Mouse (Mus musculus): ENCODE measurements around the gene Mafb.

Gene Mafb

DNA sequence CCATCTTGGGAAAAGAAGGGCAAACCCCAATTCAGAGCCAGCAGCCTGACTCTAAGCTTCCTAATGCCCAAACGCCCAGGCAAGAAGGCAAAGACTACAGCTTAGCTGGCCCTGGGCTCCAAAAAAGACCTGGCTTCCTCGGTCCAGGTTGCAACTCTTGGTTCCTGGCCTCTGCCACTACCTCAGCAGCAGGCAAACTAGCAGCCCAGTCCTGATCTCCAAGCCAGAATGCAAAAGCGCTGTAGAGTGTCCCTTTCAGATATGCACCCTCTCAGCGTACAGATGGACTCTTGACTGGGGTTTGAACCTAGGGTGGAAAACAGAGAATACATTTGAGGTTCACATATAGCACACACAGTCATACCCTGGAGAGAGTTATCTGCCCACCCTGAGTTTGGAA lies 3.7 kb downstream of the Mafb start:
- peak; percentile 88 for DNase-seq

DNA sequence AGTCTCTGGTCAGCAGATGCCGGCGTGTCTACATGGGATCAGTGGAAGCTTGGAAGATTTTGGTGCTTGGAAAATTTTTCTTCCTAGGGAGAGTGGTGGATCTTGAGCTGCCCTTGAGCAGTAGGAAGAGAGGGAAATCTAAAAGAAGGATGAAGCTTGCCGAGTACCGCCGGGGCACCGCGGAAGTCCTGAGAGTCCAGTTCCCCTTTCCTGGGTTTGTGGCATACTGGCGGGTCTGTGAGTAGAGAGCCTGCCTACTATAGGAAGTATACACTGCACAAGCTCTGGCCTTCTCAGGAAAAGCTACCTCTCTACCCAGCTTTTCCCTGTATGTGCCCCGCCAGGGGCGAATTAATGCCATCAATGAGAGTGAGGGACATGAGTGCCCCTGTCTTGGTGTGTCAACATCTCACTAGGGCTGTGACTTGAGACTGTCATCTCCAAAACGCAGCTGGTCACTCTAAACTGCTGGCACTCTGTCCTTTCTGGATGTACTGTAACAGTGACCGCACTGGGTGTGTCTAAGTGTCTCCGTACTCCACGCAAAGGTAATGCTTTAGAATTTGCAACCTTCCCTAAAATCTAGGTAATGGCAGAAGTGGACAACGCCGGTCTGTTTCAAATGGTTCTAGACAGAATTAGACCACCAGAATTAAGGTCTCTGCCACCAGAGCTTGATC lies 5.3 kb downstream of the Mafb start:
- peak; percentile 95 for DNase-seq

DNA sequence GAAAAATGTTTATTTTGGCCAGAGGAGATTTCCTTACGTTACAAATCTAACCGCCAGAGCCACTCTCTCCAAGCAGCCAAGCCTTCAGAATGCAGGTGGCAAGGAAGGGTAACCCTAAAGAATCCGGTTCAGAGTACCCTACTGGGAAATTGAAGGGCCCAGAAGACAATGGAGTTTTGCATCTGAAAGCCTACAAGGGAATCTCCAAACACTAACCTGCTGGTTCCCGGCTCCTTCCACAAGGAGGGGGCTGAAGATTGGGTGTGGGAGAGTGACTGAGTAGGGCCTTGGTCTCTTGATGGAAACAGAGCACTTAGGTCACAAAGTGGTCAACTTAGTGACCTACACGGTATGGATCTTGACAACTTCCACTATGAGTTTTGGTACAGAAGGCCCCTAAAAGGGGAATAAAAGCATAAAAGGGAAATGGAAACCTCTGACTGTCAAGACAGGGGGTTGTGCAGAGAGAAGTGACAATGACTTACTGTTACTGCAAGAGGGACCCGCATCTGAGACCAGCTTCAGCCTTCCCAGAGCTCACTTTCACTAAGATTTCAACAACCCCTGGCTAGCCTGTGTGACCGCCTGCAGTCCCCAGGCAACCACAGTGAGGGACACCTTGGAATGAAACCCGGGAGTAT lies 6.5 kb downstream of the Mafb start:
- DNase-seq: peak; percentile 89

DNA sequence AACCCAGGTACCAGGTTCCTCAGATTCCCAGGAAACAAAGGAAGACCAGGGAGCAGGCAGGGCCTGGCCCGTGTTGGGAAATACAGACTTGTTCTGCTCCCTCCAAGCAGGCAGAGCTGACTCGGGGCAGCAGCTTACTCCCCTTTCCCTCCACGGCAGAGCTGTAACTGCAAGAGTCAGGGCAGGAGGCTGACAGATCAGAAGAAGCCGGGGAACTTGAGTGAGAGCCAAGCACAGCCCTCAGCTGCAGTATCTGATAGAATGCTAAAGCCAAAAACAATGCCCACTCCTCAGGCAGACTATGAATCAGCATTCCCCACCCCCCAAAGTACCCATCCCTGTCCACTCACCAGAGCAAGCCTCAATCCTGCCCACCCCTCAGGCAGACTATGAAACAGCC lies 8.0 kb downstream of the Mafb start:
- DNase-seq: no peak

DNA sequence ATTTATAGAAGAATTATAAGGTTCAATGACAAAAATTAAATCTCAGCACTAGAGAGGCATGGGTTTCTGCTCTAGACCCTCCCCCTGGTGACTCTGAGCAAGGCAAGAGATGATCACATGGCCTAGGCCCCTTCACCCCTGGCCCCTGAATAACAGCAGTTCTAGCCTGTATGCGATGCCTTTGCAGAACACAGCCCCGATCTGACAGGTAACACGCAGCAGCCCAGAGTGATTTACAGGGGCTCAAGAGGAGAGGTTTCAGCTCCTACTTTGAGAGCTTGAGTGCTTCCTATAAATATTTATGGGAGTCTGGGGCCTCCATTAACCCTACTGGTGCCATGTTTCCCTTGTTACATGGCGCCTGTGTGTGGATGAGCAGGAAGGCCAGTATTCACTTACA lies 9.4 kb downstream of the Mafb start:
- no peak for DNase-seq

DNA sequence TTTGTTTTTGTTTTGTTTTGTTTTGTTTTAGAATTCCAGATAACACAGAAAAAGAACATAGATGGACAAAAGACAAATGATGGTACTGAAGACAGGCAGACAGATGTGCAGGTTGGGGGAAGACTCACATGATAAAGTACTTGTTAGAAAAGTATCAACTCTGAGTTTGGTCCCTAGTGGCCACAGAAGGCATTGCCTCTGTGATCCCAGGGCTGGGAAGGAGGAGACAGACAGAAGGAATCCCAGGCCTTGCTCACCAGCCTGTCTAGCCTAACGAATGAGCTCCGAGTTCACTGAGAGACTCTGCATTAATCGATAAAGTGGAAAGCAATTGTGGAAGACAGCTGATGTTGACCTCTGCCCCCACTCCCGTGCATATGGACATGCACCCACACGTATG lies 10.7 kb downstream of the Mafb start:
- no peak for DNase-seq

DNA sequence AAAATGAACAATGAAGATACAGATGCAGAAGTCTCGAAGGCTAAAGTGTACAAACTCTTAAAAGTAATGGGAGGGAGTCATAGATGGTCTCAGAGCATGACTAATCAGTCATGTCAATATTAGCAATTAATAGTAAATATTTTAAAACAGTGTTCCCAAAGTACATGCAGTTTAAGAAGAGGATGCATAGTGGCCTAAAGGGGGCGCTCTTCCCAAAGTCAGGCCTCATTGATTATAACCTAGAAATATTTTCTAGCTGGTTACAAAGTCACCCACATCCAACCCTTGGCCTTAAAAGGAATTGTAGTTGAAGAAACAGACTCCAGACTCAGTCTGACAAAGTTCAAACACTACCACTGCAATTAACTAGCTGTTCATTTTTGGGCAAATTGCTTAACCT lies 12.5 kb downstream of the Mafb start:
- DNase-seq: no peak

DNA sequence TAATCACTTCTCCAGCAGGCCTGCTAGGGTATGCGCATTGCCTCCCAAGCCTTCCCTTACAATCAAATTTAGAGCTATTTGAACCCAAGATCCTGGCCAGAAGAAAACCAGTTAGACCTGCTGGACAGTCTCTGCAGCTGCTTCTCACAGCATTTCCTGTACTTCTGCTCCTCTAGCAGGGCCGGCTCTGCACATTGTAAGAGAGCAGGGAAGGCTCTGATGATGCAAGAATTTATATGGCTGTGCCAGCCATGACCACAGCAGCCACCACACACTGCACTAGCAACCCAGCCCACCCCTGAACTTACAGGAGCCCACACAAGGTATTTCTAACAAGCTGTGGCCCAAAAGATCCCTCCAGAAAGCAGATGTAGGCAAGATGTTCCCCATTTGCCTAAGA lies 13.3 kb downstream of the Mafb start:
- DNase-seq: no peak

DNA sequence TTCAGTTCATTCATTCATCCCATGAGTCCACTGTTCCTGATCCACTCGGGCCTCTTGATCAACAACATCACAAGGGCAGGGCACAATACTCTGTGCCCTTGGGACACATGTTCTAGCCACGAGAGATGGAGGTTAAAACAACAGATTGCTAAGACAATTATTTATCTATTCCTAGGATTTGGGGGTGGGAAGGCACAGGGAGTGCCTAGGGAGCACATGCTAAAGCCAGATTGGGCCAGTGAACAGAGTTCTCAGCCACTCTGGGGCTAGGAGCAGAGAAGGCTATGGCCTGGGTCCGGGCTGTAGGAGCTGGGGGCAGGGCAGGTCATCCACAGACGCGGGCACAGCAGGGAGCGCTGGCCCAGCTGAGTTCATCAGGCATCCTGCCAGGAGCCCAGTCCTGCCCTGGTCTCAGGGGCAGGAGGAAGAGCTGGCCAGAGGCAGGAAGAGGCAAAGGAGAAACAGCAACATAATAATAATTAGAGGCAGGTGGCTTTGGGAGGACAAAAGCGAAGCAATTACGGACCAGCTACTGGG lies 15.8 kb downstream of the Mafb start:
- DNase-seq: peak; percentile 95

DNA sequence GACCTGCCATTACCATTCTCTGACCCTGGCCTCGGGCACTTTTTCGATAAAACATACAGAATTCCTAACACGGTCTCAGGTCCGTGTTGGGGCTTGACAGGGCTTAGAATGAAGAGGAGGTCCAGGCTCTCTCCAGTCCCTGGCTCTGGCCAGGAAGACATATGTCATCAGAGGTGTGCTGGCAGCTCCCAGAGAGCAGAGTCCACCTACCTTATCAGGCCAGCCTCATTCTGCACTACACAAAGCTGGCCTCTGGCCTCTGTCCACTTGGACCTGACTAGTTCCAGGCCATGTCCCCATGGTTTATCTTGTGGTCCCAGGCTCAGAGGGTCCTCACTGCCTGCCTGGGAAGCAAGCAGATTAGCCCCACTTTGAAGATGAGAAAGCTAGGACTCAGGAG lies 17.3 kb downstream of the Mafb start:
- no peak for DNase-seq

DNA sequence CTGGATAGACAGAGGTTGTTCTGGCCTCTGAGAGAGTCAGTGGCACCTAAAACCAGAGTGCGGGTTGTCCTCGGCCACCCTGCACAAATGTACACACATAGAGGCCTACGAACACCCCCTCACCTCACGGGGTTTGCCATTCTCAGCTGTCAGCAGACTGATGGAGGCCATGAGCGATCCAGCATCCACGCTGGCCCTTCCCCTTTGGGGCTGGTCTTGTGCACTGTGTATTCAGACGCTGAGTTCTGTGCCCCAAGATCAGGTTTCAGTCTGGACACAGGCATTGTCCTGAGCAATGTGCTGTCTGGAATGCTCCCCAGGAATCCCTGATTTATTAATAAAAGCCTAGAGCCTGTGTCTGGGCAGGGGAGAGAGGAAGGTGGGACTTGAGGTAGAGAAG lies 18.1 kb downstream of the Mafb start:
- no peak for DNase-seq

DNA sequence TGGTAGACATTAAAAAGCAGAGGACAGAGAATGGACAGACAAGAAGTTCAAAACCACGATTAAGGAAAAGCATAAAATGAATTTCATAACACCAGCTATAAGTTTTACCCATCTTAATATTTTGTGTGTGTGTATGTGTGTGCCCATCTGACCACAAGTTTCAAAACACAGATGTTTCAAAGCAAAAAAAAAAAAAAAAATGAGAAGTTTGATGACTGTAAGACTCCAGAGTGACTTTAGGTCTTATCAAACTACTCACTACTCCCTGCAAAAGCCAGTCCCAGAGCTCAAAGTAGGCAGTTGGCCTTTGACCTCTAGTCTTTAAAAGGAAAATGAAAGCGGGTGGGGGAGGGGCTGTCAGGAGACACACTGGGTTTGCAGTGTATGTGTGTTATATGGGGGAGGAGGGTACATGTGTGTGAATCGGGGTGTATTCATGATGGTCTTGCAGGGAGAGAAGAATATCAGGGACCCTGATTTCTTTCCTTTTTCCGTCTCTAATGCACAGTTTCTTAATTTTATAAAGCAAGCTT lies 18.7 kb downstream of the Mafb start:
- no peak for DNase-seq

DNA sequence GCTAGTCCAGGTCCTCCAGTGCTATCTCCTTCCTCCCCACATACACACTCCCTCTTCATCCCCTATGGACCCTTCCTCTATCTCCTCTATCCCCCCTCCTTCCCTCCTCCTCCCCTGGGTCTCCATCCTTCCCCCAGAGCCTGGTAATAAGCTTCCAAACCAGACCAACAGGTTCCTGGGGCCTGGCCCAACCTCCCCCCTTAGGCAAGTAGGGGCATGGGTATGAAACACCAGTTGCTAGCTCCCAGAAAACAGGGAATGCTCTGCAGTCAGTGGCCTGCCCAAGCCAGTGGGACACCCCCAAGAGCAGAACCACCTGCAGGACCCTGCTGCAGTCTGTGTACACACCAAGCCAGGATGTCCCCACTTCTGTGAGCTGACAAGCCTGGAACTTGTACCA lies 21.2 kb downstream of the Mafb start:
- no peak for DNase-seq

DNA sequence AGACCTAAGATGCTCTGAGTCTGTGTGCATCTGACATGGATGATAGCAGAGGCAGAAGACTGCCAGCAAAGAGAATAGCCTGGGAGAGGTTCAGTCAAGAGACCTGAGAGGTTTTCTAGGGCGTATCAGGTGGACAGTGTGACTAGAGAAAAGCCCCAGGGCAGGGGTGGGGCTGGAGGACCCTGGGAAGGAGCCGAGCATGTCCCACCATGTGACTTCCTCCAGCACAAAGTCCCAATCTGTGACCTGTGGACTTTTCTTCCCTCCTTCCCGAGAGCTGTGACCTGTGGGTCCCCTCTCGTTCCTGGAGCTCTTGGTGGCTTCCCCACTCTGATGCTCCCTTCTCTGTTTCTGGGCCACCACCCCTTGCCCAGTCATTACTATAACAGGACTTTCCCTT lies 26.7 kb downstream of the Mafb start:
- no peak for DNase-seq

DNA sequence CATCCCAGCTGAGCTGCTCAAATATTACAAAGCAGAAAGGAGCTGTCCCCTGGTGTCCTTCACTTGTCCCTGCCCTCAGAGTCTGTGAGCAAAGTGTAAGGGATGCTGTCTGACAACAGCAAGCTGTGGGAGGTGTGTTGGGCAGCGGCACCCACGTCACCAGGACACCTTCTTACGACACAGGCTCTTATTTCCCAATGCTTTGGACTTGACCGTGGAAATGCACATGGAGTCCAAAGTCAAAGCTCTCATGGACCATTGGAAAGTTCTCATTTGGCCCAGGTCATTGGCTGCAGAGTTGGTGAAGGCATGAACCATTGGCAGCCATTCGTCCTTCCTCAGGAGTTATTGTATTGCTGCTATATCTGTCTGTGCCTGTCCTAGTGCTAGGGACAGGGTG lies 27.3 kb downstream of the Mafb start:
- DNase-seq: no peak

DNA sequence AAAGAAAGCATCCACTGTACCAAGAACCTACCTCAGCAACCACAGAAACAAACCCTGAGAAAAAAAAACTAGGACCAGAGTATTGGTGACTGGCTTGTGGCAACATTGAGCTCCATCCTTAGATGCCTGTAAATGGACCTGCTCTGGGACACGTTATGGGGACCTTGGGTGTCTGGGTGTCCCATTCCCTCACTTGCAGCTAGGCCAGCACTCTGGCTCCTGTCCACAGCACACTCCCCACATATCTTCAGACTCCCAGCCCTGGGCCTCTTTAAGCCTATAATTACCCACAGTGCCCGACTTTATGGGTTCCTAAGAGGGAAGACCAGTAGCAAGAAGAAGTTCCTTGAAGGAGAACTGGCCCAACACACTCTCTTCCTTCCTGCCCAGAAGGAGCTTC lies 30.8 kb downstream of the Mafb start:
- DNase-seq: no peak

DNA sequence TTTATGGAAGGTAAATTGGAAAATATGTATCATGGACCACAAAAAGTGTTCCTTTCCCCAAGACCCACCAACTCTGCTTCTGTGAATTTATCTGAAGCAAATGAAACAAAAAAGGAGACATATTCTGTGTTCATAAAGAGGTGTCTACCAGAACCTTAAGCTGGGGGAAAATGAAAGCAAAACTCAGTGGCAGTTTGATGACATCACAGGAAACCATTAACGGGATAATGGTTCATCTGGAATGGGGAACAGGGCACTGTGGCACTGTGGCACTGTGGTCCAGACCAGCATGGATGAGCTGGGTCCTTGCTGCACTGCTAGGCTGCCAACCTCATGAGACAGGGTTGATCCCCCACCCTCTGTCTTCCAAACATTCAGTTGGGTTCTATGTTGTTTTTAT lies 31.8 kb downstream of the Mafb start:
- no peak for DNase-seq

DNA sequence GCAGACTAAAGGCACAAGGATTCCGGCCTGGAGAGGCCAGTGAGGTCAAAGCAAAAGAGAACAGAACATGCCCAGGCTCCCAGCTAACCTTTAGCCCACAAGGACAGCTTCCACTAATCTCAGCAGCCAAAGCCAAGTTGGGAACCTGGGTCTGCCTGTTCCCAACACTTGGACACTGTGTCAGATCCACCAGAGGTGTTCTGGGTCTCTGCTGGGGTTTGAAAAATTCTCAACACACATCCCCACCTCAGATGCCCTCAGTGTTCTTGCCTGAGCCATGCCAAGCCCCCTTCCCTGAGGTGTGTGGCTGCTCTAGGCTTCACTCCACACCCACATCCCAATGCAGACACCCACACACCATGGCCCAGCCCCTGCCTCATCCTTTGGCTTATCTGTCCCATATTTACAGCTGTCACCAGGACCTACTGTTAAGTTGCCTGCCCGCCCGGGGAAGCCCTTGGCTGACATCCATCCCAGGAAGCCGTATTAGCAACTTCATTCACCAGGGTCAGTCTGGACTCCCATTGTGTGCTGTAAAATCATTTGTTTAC lies 32.7 kb downstream of the Mafb start, which contains the start of gene Gm826:
Gene Gm826 (minus strand): TSS at position 52 of the 551 bp plus-strand sequence.
- DNase-seq: peak; percentile 97

DNA sequence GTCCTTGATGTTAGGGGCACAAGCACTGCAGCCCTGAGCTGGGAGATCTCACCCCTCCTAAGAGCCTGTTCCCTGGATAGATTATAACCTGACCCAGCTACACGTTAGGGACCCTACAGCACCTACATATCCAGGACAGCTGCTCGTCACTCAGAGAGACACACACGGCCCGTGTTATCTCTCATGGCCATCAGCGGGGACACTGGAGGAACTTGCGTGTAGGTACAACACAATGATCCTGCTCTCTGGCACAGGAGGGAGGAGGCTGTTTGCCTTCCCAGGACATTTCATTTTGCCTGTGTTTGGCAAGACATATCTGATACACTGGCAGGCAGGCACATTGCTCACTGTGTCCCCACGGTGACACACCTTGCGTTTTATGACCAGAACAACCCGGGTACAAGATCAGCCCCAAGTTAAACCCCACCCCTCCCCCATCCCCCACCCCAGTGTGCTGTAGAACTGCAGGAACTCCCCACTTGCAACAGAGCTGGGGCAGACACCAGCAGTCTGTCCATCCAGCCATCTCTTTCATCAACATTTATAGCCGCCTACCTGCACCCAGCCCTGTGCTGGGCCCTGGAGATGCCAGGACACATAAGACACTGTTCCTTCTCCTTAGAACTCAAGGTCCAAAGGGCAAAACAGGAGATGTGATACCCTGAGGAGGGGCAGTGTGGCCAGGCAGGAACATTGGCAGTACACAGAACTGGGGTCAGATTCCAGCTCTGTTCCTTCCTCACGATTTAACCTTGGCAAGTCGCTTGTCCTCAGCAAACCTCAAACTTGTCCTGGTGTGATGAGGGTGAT lies 34.1 kb downstream of the Mafb start:
- DNase-seq: no peak

DNA sequence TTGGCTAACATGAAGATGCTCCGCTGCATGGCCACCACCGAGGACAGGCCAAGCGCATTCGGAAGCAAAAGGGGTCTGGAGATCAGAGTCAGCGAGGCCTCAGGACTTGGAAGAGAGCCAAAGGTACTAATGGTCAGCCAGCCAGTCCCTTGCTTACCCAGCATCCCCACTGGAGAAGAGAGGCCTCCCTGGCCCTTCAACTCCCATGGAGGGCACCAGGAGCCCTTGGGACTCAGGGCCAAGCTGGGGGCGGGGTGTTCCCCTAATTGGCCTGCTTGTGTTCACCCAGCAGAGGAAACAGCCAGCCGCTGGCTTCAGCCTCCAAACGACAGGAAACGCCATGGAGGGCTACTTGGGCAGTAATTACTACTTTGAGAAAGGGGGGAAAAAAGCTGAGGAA lies 38.0 kb downstream of the Mafb start:
- peak; percentile 91 for DNase-seq

DNA sequence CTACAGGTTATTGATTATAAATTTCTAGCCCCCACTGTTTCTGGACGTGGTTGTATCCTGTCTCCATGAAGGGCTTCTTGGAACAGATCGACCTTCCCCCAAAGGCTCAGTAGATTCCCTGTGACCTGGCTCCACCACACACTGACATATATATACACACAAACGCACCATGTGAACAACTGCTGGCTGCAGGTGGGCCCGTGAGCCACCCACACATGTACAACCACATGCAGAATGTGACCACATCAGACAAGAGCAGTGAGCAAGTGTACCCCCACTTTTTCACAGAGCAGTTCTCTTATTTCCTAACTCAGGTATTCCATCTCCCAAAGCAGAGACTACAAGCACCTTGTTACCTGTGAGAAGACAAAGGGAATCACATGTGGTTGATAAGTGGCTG lies 39.1 kb downstream of the Mafb start:
- DNase-seq: no peak

DNA sequence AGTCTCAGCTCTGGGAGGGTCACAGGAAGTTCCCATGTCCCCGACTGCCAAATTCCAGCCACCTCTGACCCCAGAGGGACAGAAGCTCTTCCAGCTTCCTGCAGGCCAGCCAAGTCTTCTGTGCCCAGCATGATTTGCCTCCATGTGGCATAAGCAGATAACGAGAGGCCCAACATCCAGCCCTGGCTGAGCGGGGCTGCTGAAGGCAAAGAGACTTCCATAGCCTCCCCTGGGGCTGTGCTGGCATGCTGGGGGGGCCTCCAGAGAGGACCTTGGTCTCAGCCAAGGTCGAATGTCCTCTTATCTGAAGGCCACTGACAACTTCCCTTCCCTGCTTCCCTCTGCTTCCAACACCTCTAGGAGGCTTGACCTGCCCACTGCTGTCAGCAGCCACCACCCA lies 39.7 kb downstream of the Mafb start:
- DNase-seq: peak; percentile 98

DNA sequence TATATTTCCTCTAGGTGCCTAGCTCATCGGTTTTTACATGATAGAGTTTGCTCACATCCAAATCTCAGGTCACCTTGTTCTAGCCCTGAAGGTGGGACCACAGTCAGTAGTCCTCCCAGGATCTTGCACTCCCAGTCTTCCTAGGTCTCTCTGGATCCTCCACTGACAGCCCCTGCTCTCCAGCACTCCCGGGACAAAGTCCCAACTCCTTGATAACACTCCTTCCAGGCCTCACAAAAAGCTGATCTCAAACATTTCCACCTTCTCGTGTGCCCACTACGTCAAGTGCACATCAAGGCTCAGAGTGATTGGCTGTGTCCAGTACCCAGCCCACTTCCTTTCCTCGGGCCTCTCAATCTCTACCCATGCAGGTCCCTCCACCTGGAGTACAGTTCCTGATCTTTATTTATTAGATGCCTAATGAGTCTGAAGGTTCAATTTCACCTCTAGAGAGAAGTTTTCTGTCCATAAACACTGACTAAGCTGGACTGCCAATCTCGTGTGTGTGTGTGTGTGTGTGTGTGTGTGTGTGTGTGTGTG lies 41.7 kb downstream of the Mafb start:
- no peak for DNase-seq

Data from heart, adult 11 months (tissue).